Mouse (Mus musculus) bone marrow, adult 2 months (tissue): Measurements from ENCODE around the gene Xylt2.

Source experiments
- CTCF ChIP-seq: fragments of 200-500 bp; IDR thresholded peaks from 2 replicates; pipeline ENCODE4 v1.5.1; 2011; ENCODE audit warnings: low read length, control low read depth; ENCODE audit not compliant: control insufficient read depth, insufficient read depth
- POLR2A ChIP-seq: fragments of 200-500 bp; IDR thresholded peaks from 2 replicates; pipeline ENCODE4 v1.6.1; 2011; ENCODE audit warnings: low read depth, mild to moderate bottlenecking, control low read depth, low read length, borderline replicate concordance; ENCODE audit not compliant: control insufficient read depth

DNA sequence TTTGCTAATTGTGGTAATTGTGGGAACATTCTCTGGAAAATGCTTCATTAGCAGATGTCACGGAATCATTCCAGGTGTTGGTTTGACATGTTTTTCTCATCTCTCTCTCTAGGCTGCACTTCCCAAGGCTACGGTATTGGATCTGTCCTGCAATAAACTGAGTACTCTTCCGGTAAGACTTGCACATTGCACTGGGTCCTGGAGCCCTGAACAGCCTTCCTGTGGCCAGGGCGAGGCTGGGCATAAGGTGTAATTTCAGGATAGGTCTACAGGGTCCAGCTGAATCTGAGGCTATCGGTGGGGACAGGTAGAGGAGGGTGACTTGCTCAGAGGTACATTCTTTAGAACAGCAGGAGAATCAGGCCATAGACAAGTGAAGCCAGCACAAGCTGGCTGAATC lies 45.3 kb downstream of the Xylt2 start:
- TF ChIP-seq CTCF, result no peak
- TF ChIP-seq POLR2A, result no peak
